Mouse (Mus musculus) liver, embryonic 11.5 days (tissue): Measurements from ENCODE around the gene Fam160a2. TPM values are rescaled to one million over a fixed set of nuclear protein-coding genes. Genes with fewer than 3 reads are reported as not detected.
"Not testable (repeated sequence)": the region's sequence is repeated elsewhere in the genome, so short reads cannot be mapped to it uniquely, and the experiment has no call there.

Experiments
- ATAC-seq: fragments of 200-750 bp; cut with Nextera tagmentation; replicated peaks from 2 replicates; pipeline ENCODE4 v1.8.0; 2017; ENCODE audit warnings: moderate number of reproducible peaks, mild to moderate bottlenecking, moderate TSS enrichment, moderate library complexity; ENCODE audit not compliant: low FRiP score
- DNase-seq: peaks from one replicate; pipeline ENCODE4 v3.0.0-alpha.2; 2017; ENCODE audit warnings: low spot score
- H3K27ac ChIP-seq: fragments of 300-500 bp; sonication (generic); 2 replicates; pipeline ENCODE4 v1.5.1; 2014; ENCODE audit warnings: mild to moderate bottlenecking, low read depth, low read length, control low read depth
- H3K27me3 ChIP-seq: fragments of 300-500 bp; sonication (generic); replicated peaks from 2 replicates; pipeline ENCODE4 v1.6.1; 2014; ENCODE audit warnings: low read length, mixed read lengths; ENCODE audit not compliant: control insufficient read depth, insufficient read depth
- H3K36me3 ChIP-seq: fragments of 300-500 bp; sonication (generic); 2 replicates; pipeline ENCODE4 v1.6.1; 2014; ENCODE audit warnings: mild to moderate bottlenecking, low read length, moderate library complexity, mixed read lengths; ENCODE audit not compliant: control insufficient read depth, insufficient read depth
- H3K4me1 ChIP-seq: fragments of 300-500 bp; sonication (generic); replicated peaks from 2 replicates; pipeline ENCODE4 v1.6.1; 2014; ENCODE audit warnings: low read length, mixed read lengths; ENCODE audit not compliant: control insufficient read depth, insufficient read depth
- H3K4me2 ChIP-seq: fragments of 300-500 bp; sonication (generic); 2 replicates; pipeline ENCODE4 v1.6.1; 2014; ENCODE audit warnings: mild to moderate bottlenecking, control low read depth, moderate library complexity
- H3K4me3 ChIP-seq: fragments of 300-500 bp; sonication (generic); 2 replicates; pipeline ENCODE4 v1.5.1; 2014; ENCODE audit warnings: low read depth, low read length, control low read depth
- H3K9ac ChIP-seq: fragments of 300-500 bp; sonication (generic); 2 replicates; pipeline ENCODE4 v1.6.1; 2014; ENCODE audit warnings: low read depth, low read length, control low read depth
- H3K9me3 ChIP-seq: fragments of 300-500 bp; sonication (generic); 2 replicates; pipeline ENCODE4 v1.6.1; 2016; ENCODE audit warnings: low read length, inconsistent platforms, mixed read lengths; ENCODE audit not compliant: control insufficient read depth
- WGBS: fragments of 180-500 bp; shearing (Covaris S2); extraction: QIAGEN DNeasy Blood & Tissue Kit; methylation state at CpG from one replicate; pipeline ENCODE4 v1.1.7; 2014; 5-methylcytosine and 5-hydroxymethylcytosine counted together
- polyA plus RNA-seq: library from polyadenylated mRNA; unstranded; fragments of >200 nt; fragmentation: Nextera tagmentation; extraction: Ambion mirVana; gene quantifications from 2 replicates; pipeline ENCODE4 v1.2.1, GENCODE M21; 2014

Fam160a2 gene
- polyA plus RNA-seq, 1 experiment from 2014 or later = 31.0 TPM

DNA sequence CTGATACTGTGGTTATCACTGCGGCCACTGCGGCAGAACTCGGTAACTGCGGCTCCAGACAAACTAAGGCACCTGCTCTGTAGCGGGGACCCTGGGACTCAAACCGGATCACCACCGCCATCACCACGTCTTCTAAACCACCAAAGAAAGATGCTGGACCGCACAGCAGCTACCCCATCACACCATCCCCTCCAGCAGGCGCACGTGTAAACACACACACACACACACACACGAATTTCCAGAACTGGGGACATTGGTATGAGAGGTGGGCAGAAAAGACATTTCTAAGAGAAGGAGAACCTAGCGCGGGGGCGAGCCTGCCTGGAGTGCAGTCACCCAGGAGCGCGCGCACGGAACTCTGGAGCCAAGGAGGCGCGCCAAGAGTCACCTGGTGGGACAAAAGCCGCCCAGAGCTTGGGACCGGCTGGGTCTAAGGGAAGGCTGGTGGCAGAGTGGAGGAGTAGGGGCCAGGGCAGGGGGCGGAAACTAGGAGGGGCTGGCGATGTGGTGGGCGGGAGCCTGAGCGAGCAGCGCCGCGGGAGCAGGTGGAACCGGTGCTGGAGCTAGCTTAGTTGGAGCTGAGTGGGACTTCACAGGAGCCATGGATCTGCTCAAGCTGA lies 25.7 kb upstream of the Fam160a2 start, which contains the start of gene Cckbr:
Cckbr (plus strand) TSS at position 308 of the 620 bp plus-strand sequence.
- 3% methylated on average over 31 of the region's 31 CpGs for WGBS
- Histone ChIP-seq H3K4me2 (peak within 1 kb of the TSS; percentile 55), H3K4me1 (no peaks in the 10 kb centered on the region), H3K9ac (no peak within 1 kb of the TSS), H3K4me3 (peak within 1 kb of the TSS; percentile 26), H3K27me3 (peaks cover 31% of the 10 kb centered on the region), H3K27ac (no peak within 1 kb of the TSS), H3K9me3 (no peaks in the 10 kb centered on the region), H3K36me3 (no peaks in the 10 kb centered on the region)
- ATAC-seq (peak; percentile 29; the same call in 1 of the 2 replicates), DNase-seq (no peak)

GRCm38 (mm10) chr7:105424368-105424767 lies 24.5 kb upstream of the Fam160a2 start:
- H3K36me3 ChIP-seq = no peaks in the 10 kb centered on the region
- no peak for ATAC-seq
- H3K4me1 ChIP-seq = no peaks in the 10 kb centered on the region
- no peaks in the 10 kb centered on the region for H3K9me3 ChIP-seq
- peaks cover 31% of the 10 kb centered on the region for H3K27me3 ChIP-seq
- no peak overlapping the region for H3K4me3 ChIP-seq
- H3K4me2 ChIP-seq = no peak overlapping the region
- H3K27ac ChIP-seq = no peak overlapping the region
- WGBS = 16% methylated on average over 5 of the region's 5 CpGs
- H3K9ac ChIP-seq = no peak overlapping the region
- no peak for DNase-seq

GRCm38 (mm10) chr7:105420903-105421302 lies 21.0 kb upstream of the Fam160a2 start:
- WGBS = 39% methylated on average over 2 of the region's 2 CpGs
- Histone ChIP-seq H3K9me3 (no peaks in the 10 kb centered on the region), H3K4me3 (no peak overlapping the region), H3K36me3 (no peaks in the 10 kb centered on the region), H3K27ac (no peak overlapping the region), H3K4me2 (no peak overlapping the region), H3K27me3 (peaks cover 21% of the 10 kb centered on the region), H3K4me1 (no peaks in the 10 kb centered on the region), H3K9ac (no peak overlapping the region)
- ATAC-seq = no peak
- DNase-seq = no peak

DNA sequence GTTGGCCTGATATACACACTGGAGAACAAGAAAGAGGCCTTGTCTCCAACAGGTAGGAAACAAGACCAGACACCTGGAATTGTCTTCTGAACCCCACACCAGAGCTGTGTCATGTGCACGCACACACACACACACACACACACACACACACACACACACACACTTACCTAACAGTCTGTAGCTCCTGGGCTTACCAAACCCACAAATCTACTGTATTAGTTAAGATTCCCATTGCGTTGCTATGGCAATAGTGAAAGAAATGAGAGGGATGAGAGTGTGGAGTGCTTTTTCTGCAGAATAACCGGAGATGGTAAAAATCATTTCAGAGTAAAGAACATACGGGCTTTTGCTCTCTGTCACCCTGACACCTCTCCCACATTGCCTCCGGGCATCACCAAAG lies 18.3 kb upstream of the Fam160a2 start:
- DNase-seq = no peak

GRCm38 (mm10) chr7:105416529-105416928 lies 16.7 kb upstream of the Fam160a2 start:
- Histone ChIP-seq H3K9ac (no peak overlapping the region), H3K4me3 (no peak overlapping the region), H3K36me3 (no peaks in the 10 kb centered on the region), H3K4me1 (no peaks in the 10 kb centered on the region), H3K4me2 (no peak overlapping the region), H3K9me3 (no peaks in the 10 kb centered on the region), H3K27me3 (0 out of 2 replicates have a peak, but pooled peaks cover 3% of the 10 kb centered on the region), H3K27ac (no peak overlapping the region)
- DNase-seq (no peak), ATAC-seq (no peak)
- 89% methylated on average over 7 of the region's 7 CpGs for WGBS

More for the DNA sequence above, 18.3 kb upstream of the Fam160a2 start:
- Histone ChIP-seq H3K4me2 (no peak overlapping the region), H3K9me3 (no peaks in the 10 kb centered on the region), H3K9ac (no peak overlapping the region), H3K36me3 (no peaks in the 10 kb centered on the region), H3K27me3 (0 out of 2 replicates have a peak, but pooled peaks cover 3% of the 10 kb centered on the region), H3K4me3 (no peak overlapping the region), H3K4me1 (no peaks in the 10 kb centered on the region), H3K27ac (no peak overlapping the region)
- ATAC-seq = no peak
- 77% methylated on average over 5 of the region's 5 CpGs for WGBS

DNA sequence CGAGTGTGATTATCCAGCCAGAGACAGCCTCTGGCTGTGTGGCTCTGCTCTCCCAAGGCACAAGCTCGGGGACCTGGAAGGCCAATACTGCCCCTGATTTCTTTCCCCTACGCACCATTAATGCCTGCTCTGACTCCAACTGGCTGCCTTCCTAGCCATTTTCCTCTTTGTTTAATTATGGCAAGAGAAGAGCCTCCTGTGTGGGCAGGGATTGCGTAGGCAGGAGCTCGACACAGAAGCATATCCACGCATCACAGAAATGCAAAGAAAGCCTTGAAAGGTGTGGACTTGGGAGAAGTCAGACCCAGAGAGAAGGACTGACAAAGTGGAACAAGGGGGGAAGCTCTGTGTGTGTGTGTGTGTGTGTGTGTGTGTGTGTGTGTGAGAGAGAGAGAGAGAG lies 14.5 kb upstream of the Fam160a2 start:
- no peak overlapping the region for H3K4me2 ChIP-seq
- ATAC-seq (no peak), DNase-seq (no peak)
- H3K27ac ChIP-seq = no peak overlapping the region
- no peak overlapping the region for H3K9ac ChIP-seq
- H3K36me3 ChIP-seq = no peaks in the 10 kb centered on the region
- H3K27me3 ChIP-seq = 0 out of 2 replicates have a peak, but pooled peaks cover 3% of the 10 kb centered on the region
- 55% methylated on average over 6 of the region's 6 CpGs for WGBS
- no peaks in the 10 kb centered on the region for H3K4me1 ChIP-seq
- no peak overlapping the region for H3K4me3 ChIP-seq
- H3K9me3 ChIP-seq = no peaks in the 10 kb centered on the region

GRCm38 (mm10) chr7:105411874-105412632 lies 12.2 kb upstream of the Fam160a2 start:
- DNase-seq = peak; percentile 51
- H3K27ac ChIP-seq, ATAC-seq, H3K36me3 ChIP-seq, H3K4me3 ChIP-seq, H3K27me3 ChIP-seq, H3K9ac ChIP-seq, H3K4me1 ChIP-seq, H3K4me2 ChIP-seq, H3K9me3 ChIP-seq: not testable (repeated sequence)
- 59% methylated on average over 8 of the region's 8 CpGs for WGBS

DNA sequence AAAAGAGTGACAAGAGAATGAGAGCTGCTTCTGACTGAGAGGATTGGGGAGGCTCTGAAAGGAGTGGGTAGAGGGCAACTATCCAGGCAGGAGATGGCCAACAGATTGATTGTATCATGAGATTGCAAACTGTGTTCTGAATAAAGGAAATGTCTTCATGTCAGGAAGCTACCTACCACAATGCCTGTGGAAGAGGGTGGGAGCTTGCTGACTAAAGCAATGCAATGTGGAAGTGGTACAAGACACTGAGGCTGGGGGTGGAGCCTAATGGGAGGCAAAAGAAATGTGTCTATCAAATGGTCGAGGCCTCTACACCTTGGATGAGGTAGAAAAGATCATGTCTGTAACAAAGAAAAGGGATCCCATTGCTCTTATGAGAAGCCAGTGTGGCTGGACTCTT lies 6.5 kb upstream of the Fam160a2 start:
- no peaks in the 10 kb centered on the region for H3K36me3 ChIP-seq
- DNase-seq (no peak), ATAC-seq (no peak)
- H3K9me3 ChIP-seq = no peaks in the 10 kb centered on the region
- no peaks in the 10 kb centered on the region for H3K4me1 ChIP-seq
- no peak overlapping the region for H3K4me2 ChIP-seq
- 70% methylated on average over 1 of the region's 1 CpGs for WGBS
- no peak overlapping the region for H3K27ac ChIP-seq
- no peaks in the 10 kb centered on the region for H3K27me3 ChIP-seq
- H3K9ac ChIP-seq = no peak overlapping the region
- no peak overlapping the region for H3K4me3 ChIP-seq

DNA sequence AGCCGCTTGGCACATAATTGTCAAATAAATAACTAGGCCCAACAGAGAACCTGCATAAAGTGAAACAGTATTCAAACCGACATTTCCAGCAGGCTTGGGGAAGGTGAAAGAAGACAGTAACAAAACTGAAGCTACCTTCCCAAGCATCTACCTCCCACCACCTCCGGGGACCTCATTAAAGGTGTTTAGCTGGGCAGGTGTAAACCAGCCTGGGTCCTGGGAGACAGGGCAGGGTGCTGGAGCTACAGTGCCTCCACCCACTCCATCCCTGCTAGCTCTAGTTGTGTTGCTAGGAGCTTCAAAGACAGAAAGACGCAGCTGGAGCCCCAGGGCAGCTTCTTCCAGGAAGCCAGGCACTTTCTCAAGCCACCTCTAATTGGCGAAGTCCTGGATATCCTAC lies 4.4 kb upstream of the Fam160a2 start, which contains the start of gene Cnga4:
Cnga4 (plus strand) TSS at position 301 of the 400 bp plus-strand sequence.
- DNase-seq = no peak
- Histone ChIP-seq H3K27ac (no peak within 1 kb of the TSS), H3K4me3 (no peak within 1 kb of the TSS), H3K4me1 (no peaks in the 10 kb centered on the region), H3K9ac (no peak within 1 kb of the TSS), H3K9me3 (no peaks in the 10 kb centered on the region), H3K36me3 (no peaks in the 10 kb centered on the region), H3K4me2 (no peak within 1 kb of the TSS), H3K27me3 (no peaks in the 10 kb centered on the region)
- 72% methylated on average over 5 of the region's 5 CpGs for WGBS
- ATAC-seq = no peak
